Mouse (Mus musculus): ENCODE results near the gene Grin2d. TPM values are rescaled to one million over a fixed set of nuclear protein-coding genes. Genes with fewer than 3 reads are reported as not detected.

Grin2d gene
- polyA plus RNA-seq, 1 experiment = 21.1 TPM

- H3K27ac ChIP-seq (ENCODE audit: control insufficient read depth, insufficient read depth, low read depth, low read length) = peak overlapping the region; percentile 77
These were observed 42.5 kb upstream of the Grin2d start for GRCm38 (mm10) chr7:45920583-45921241.

DNA sequence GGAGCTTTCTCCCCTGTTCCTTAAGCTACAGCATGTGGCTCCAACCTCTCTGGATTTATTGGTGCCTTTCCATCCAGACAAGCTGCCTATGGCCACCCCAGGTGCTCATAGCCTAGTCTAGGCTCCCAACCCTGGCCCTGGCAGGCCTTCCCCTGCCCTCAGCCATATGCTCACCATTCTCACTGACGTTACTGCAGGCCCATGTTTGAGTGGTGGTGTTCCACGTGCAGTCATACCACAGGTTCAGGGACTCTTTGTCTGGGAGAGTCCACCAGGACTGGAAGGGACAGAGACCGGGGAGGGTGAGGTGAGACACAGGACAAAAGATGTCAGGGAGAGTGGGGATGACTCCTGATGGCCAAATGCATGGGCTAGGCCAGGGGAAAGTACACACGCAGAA is 41.6 kb upstream of the Grin2d start:
- Histone ChIP-seq H3K36me3 (ENCODE audit: control insufficient read depth, insufficient read depth, low read length) (no peaks in the 10 kb centered on the region), H3K27me3 (ENCODE audit: control insufficient read depth, insufficient read depth, low read length) (no peaks in the 10 kb centered on the region), H3K27ac (ENCODE audit: control insufficient read depth, insufficient read depth, low read depth, low read length) (no peak overlapping the region; the same call in 1 of the 2 replicates), H3K4me1 (ENCODE audit: control insufficient read depth, insufficient read depth, low read length) (peaks cover 36% of the 10 kb centered on the region), H3K4me3 (ENCODE audit: control insufficient read depth, low read depth, low read length) (no peak overlapping the region)
- TF ChIP-seq CTCF (IDR thresholded peaks at IDR 0.05; ENCODE audit: control insufficient read depth, insufficient read depth, insufficient replicate concordance, low read depth, low read length) (no peak), POLR2A (IDR thresholded peaks at IDR 0.05; ENCODE audit: control insufficient read depth, low read depth, low read length) (no peak)

More at GRCm38 (mm10) chr7:45920583-45921241, 42.5 kb upstream of the Grin2d start:
- TF ChIP-seq CTCF (IDR thresholded peaks at IDR 0.05; ENCODE audit: control insufficient read depth, insufficient read depth, insufficient replicate concordance, low read depth, low read length) = no peak
- TF ChIP-seq POLR2A (IDR thresholded peaks at IDR 0.05; ENCODE audit: control insufficient read depth, low read depth, low read length) = no peak
- H3K4me1 ChIP-seq (ENCODE audit: control insufficient read depth, insufficient read depth, low read length) = peaks cover 36% of the 10 kb centered on the region
- H3K27me3 ChIP-seq (ENCODE audit: control insufficient read depth, insufficient read depth, low read length) = no peaks in the 10 kb centered on the region
- no peaks in the 10 kb centered on the region for H3K36me3 ChIP-seq (ENCODE audit: control insufficient read depth, insufficient read depth, low read length)
- peak overlapping the region; percentile 53 for H3K4me3 ChIP-seq (ENCODE audit: control insufficient read depth, low read depth, low read length)

- no peaks in the 10 kb centered on the region for H3K27me3 ChIP-seq (ENCODE audit: control insufficient read depth, insufficient read depth, low read length)
- no peak overlapping the region for H3K27ac ChIP-seq (ENCODE audit: control insufficient read depth, insufficient read depth, low read depth, low read length)
- no peaks in the 10 kb centered on the region for H3K36me3 ChIP-seq (ENCODE audit: control insufficient read depth, insufficient read depth, low read length)
- TF ChIP-seq POLR2A (IDR thresholded peaks at IDR 0.05; ENCODE audit: control insufficient read depth, low read depth, low read length) (no peak), CTCF (IDR thresholded peaks at IDR 0.05; ENCODE audit: control insufficient read depth, insufficient read depth, insufficient replicate concordance, low read depth, low read length) (peak; percentile 93; the same call in 1 of the 2 replicates)
- H3K4me3 ChIP-seq (ENCODE audit: control insufficient read depth, low read depth, low read length) = no peak overlapping the region
- peaks cover 30% of the 10 kb centered on the region for H3K4me1 ChIP-seq (ENCODE audit: control insufficient read depth, insufficient read depth, low read length)
These were observed 41.0 kb upstream of the Grin2d start for GRCm38 (mm10) chr7:45919083-45919671.

GRCm38 (mm10) chr7:45917926-45918325 is 39.7 kb upstream of the Grin2d start:
- Histone ChIP-seq H3K4me3 (ENCODE audit: control insufficient read depth, low read depth, low read length) (no peak overlapping the region), H3K27me3 (ENCODE audit: control insufficient read depth, insufficient read depth, low read length) (no peaks in the 10 kb centered on the region), H3K36me3 (ENCODE audit: control insufficient read depth, insufficient read depth, low read length) (no peaks in the 10 kb centered on the region), H3K27ac (ENCODE audit: control insufficient read depth, insufficient read depth, low read depth, low read length) (no peak overlapping the region), H3K4me1 (ENCODE audit: control insufficient read depth, insufficient read depth, low read length) (peaks cover 26% of the 10 kb centered on the region)
- no peak for TF ChIP-seq POLR2A (IDR thresholded peaks at IDR 0.05; ENCODE audit: control insufficient read depth, low read depth, low read length)
- TF ChIP-seq CTCF (IDR thresholded peaks at IDR 0.05; ENCODE audit: control insufficient read depth, insufficient read depth, insufficient replicate concordance, low read depth, low read length) = no peak

GRCm38 (mm10) chr7:45917004-45917704 is 39.0 kb upstream of the Grin2d start:
- H3K27ac ChIP-seq (ENCODE audit: control insufficient read depth, insufficient read depth, low read depth, low read length) = peak overlapping the region; percentile 22
- H3K4me3 ChIP-seq (ENCODE audit: control insufficient read depth, low read depth, low read length) = no peak overlapping the region
- no peaks in the 10 kb centered on the region for H3K27me3 ChIP-seq (ENCODE audit: control insufficient read depth, insufficient read depth, low read length)
- TF ChIP-seq POLR2A (IDR thresholded peaks at IDR 0.05; ENCODE audit: control insufficient read depth, low read depth, low read length) (no peak), CTCF (IDR thresholded peaks at IDR 0.05; ENCODE audit: control insufficient read depth, insufficient read depth, insufficient replicate concordance, low read depth, low read length) (no peak)
- H3K36me3 ChIP-seq (ENCODE audit: control insufficient read depth, insufficient read depth, low read length) = no peaks in the 10 kb centered on the region
- H3K4me1 ChIP-seq (ENCODE audit: control insufficient read depth, insufficient read depth, low read length) = peaks cover 19% of the 10 kb centered on the region

DNA sequence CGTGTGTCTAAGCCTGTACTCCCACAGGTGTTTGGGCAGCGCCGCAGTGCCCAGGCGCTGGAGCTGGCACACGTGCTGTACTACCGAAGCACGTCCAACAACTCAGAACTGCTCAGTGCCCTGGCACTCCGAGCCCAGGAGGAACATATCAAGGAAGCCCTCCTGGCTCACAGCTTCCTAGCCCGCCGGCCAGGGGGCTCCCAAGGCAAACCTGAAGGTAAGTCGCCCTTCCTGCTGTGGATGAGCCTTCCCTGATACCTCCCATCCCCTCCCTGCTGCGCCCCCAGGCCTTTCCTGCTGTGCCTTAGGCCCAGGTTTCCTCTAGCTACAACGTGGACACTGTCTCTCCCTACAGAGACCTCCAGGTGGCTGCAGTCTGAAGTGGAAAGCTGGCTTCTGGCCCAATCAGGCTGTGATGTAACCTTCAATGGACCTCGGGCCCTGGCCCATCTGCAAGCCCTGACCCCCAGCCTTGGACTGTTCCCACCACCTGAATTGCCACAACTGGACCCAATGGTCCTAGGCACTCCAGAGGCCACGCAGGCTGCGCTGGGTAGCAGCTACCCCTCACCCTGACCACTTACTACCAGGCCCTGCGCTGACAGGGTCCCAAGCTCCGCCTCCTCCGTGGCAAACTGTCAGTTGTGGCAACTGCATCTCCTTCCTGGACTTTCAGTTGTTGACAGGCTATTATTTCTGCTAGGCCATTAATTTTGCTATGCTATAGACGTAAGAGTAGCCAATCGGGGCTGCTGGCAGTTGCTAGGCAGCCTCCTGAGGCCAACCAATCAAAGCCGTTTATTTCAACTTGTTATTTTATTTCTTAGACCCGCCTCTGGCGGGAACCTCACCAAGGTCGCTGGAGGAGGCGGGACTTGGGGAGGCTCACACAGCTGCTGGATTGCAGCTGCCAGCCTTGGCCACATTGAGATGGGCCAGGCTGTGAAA is 38.2 kb upstream of the Grin2d start:
- Histone ChIP-seq H3K4me3 (ENCODE audit: control insufficient read depth, low read depth, low read length) (peak overlapping the region; percentile 8), H3K27me3 (ENCODE audit: control insufficient read depth, insufficient read depth, low read length) (no peaks in the 10 kb centered on the region), H3K36me3 (ENCODE audit: control insufficient read depth, insufficient read depth, low read length) (no peaks in the 10 kb centered on the region), H3K27ac (ENCODE audit: control insufficient read depth, insufficient read depth, low read depth, low read length) (peak overlapping the region; percentile 74), H3K4me1 (ENCODE audit: control insufficient read depth, insufficient read depth, low read length) (peaks cover 15% of the 10 kb centered on the region)
- TF ChIP-seq POLR2A (IDR thresholded peaks at IDR 0.05; ENCODE audit: control insufficient read depth, low read depth, low read length) (no peak), CTCF (IDR thresholded peaks at IDR 0.05; ENCODE audit: control insufficient read depth, insufficient read depth, insufficient replicate concordance, low read depth, low read length) (no peak)

Measured in testis, adult 2 months (tissue).